Mouse (Mus musculus) CH12.LX (cell line): ENCODE measurements around the gene Psd. TPM values are rescaled to one million over a fixed set of nuclear protein-coding genes. Genes with fewer than 3 reads are reported as not detected.
A peak's percentile ranks its signal among the peaks of the same experiment; 100 is the strongest.

Experiments
- DNase-seq: peaks from one replicate; pipeline ENCODE4 v3.0.0-alpha.2; 2013; ENCODE audit errors: extremely low read depth
- H3K27ac ChIP-seq: 2 replicates; pipeline ENCODE4 v1.5.1; 2012; ENCODE audit warnings: low read depth, mild to moderate bottlenecking, control low read depth, moderate library complexity; ENCODE audit not compliant: insufficient read depth
- H3K27me3 ChIP-seq: replicated peaks from 2 replicates; pipeline ENCODE3; 2012; ENCODE audit warnings: inconsistent platforms
- H3K36me3 ChIP-seq, 2 experiments: replicated peaks in 1 of 2; 2 replicates each; pipeline versions ENCODE3 to v1.6.1; 2012; ENCODE audit warnings: inconsistent platforms in 1 of 2, low read length in 1 of 2, mild to moderate bottlenecking in 1 of 2, mixed read lengths in 1 of 2, moderate library complexity in 1 of 2; ENCODE audit not compliant: control insufficient read depth in 1 of 2, insufficient read depth in 1 of 2
- H3K4me1 ChIP-seq, 2 experiments: 2 replicates each; pipeline ENCODE4 v1.6.1; 2012; ENCODE audit warnings: inconsistent platforms in 1 of 2, moderate library complexity in 1 of 2; ENCODE audit not compliant: insufficient read depth in 2 of 2, control insufficient read depth in 1 of 2
- H3K4me2 ChIP-seq: 2 replicates; pipeline ENCODE4 v1.6.1; 2012; ENCODE audit warnings: low read depth, mild to moderate bottlenecking, control low read depth; ENCODE audit not compliant: poor library complexity, insufficient read depth, severe bottlenecking
- H3K4me3 ChIP-seq, 3 experiments: fragments of 150-350 bp in 1 of 3; sonication (generic) in 1 of 3; replicated peaks in 1 of 3; 2 replicates each; pipeline versions ENCODE3 to v1.5.1; 2011 to 2012; ENCODE audit warnings: low read depth in 2 of 3, low read length in 2 of 3, mild to moderate bottlenecking in 2 of 3, moderate library complexity in 2 of 3, control low read depth in 1 of 3, improper control_type of control experiment in 1 of 3, inconsistent platforms in 1 of 3, mixed read lengths in 1 of 3; ENCODE audit not compliant: poor library complexity in 1 of 3
- H3K79me2 ChIP-seq: replicated peaks from 2 replicates; pipeline ENCODE4 v1.6.1; 2012; ENCODE audit warnings: mild to moderate bottlenecking, moderate library complexity; ENCODE audit not compliant: control insufficient read depth, poor library complexity, insufficient read depth, severe bottlenecking; ENCODE audit errors: extremely low read depth
- H3K9ac ChIP-seq: 2 replicates; pipeline ENCODE4 v1.6.1; 2012; ENCODE audit warnings: low read depth, mild to moderate bottlenecking, control low read depth, moderate library complexity; ENCODE audit not compliant: insufficient read depth
- H3K9me3 ChIP-seq: replicated peaks from 2 replicates; pipeline ENCODE3; 2012; ENCODE audit warnings: low read length, inconsistent platforms, mixed read lengths
- BHLHE40 ChIP-seq: IDR thresholded peaks from 2 replicates; pipeline ENCODE4 v1.6.1; 2011; ENCODE audit warnings: mild to moderate bottlenecking, low read depth, low read length, improper control_type of control experiment
- CHD1 ChIP-seq: IDR thresholded peaks from 2 replicates; pipeline ENCODE4 v1.6.1; 2012; ENCODE audit warnings: low read depth, low read length, improper control_type of control experiment, inconsistent platforms
- CHD2 ChIP-seq: IDR thresholded peaks from 2 replicates; pipeline ENCODE4 v1.6.1; 2011; ENCODE audit warnings: low read length, improper control_type of control experiment
- CTCF ChIP-seq, 2 experiments: IDR thresholded peaks in 1 of 2; conservative IDR thresholded peaks in 1 of 2; 2 replicates each; pipeline ENCODE4 v1.5.1; 2011 to 2012; ENCODE audit warnings: low read depth in 2 of 2, low read length in 2 of 2, improper control_type of control experiment in 1 of 2, inconsistent platforms in 1 of 2, mild to moderate bottlenecking in 1 of 2, moderate library complexity in 1 of 2
- E2F4 ChIP-seq: IDR thresholded peaks from 2 replicates; pipeline ENCODE4 v1.6.1; 2011; ENCODE audit warnings: low read depth, low read length, improper control_type of control experiment; ENCODE audit not compliant: insufficient replicate concordance
- ELF1 ChIP-seq: IDR thresholded peaks from 2 replicates; pipeline ENCODE4 v1.6.1; 2014; ENCODE audit warnings: low read depth, mild to moderate bottlenecking, inconsistent platforms, low read length, improper control_type of control experiment
- EP300 ChIP-seq: IDR thresholded peaks from 2 replicates; pipeline ENCODE4 v1.6.1; 2011; ENCODE audit warnings: low read length, improper control_type of control experiment
- ETS1 ChIP-seq: conservative IDR thresholded peaks from 2 replicates; pipeline ENCODE4 v1.6.1; 2012; ENCODE audit warnings: low read depth, mild to moderate bottlenecking, inconsistent platforms, low read length, improper control_type of control experiment, moderate library complexity
- GABPA ChIP-seq: IDR thresholded peaks from 2 replicates; pipeline ENCODE4 v1.6.1; 2012; ENCODE audit warnings: low read depth, low read length, improper control_type of control experiment, inconsistent platforms; ENCODE audit not compliant: insufficient replicate concordance
- HCFC1 ChIP-seq: IDR thresholded peaks from 2 replicates; pipeline ENCODE4 v1.6.1; 2012; ENCODE audit warnings: low read depth, mild to moderate bottlenecking, inconsistent platforms, low read length, improper control_type of control experiment
- IRF4 ChIP-seq: IDR thresholded peaks from 2 replicates; pipeline ENCODE4 v1.6.1; 2014; ENCODE audit warnings: low read depth, mild to moderate bottlenecking, inconsistent platforms, low read length, improper control_type of control experiment
- JUN ChIP-seq: IDR thresholded peaks from 2 replicates; pipeline ENCODE4 v1.6.1; 2011; ENCODE audit warnings: low read depth, mild to moderate bottlenecking, low read length, improper control_type of control experiment, moderate library complexity; ENCODE audit not compliant: insufficient read depth
- JUND ChIP-seq: conservative IDR thresholded peaks from 2 replicates; pipeline ENCODE4 v1.6.1; 2011; ENCODE audit warnings: low read depth, low read length, improper control_type of control experiment
- KAT2A ChIP-seq: IDR thresholded peaks from 2 replicates; pipeline ENCODE4 v1.6.1; 2012; ENCODE audit warnings: low read length, improper control_type of control experiment, inconsistent platforms; ENCODE audit not compliant: insufficient replicate concordance
- MAFK ChIP-seq: IDR thresholded peaks from 2 replicates; pipeline ENCODE4 v1.6.1; 2011; ENCODE audit warnings: low read length, improper control_type of control experiment; ENCODE audit not compliant: insufficient replicate concordance
- MAX ChIP-seq: IDR thresholded peaks from 2 replicates; pipeline ENCODE4 v1.6.1; 2011; ENCODE audit warnings: low read length, improper control_type of control experiment
- MAZ ChIP-seq: IDR thresholded peaks from 2 replicates; pipeline ENCODE4 v1.6.1; 2012; ENCODE audit warnings: low read depth, mild to moderate bottlenecking, inconsistent platforms, low read length, improper control_type of control experiment, moderate library complexity
- MEF2A ChIP-seq: IDR thresholded peaks from 2 replicates; pipeline ENCODE4 v1.6.1; 2014; ENCODE audit warnings: low read depth, mild to moderate bottlenecking, inconsistent platforms, low read length, improper control_type of control experiment, borderline replicate concordance
- MXI1 ChIP-seq: IDR thresholded peaks from 2 replicates; pipeline ENCODE4 v1.6.1; 2011; ENCODE audit warnings: mild to moderate bottlenecking, low read depth, low read length, improper control_type of control experiment
- MYC ChIP-seq: IDR thresholded peaks from 2 replicates; pipeline ENCODE4 v1.6.1; 2011; ENCODE audit warnings: low read depth, mild to moderate bottlenecking, improper control_type of control experiment, low read length
- NELFE ChIP-seq: IDR thresholded peaks from 2 replicates; pipeline ENCODE4 v1.6.1; 2011; ENCODE audit warnings: low read depth, low read length, improper control_type of control experiment
- NRF1 ChIP-seq: IDR thresholded peaks from 2 replicates; pipeline ENCODE4 v1.6.1; 2014; ENCODE audit warnings: low read depth, mild to moderate bottlenecking, inconsistent platforms, low read length, improper control_type of control experiment, moderate library complexity
- PAX5 ChIP-seq: IDR thresholded peaks from 2 replicates; pipeline ENCODE4 v1.6.1; 2012; ENCODE audit warnings: low read length, inconsistent platforms, mixed read lengths
- POLR2A ChIP-seq: IDR thresholded peaks from 2 replicates; pipeline ENCODE4 v1.6.1; 2011; ENCODE audit warnings: low read depth, mild to moderate bottlenecking, improper control_type of control experiment, low read length
- POLR2AphosphoS2 ChIP-seq: IDR thresholded peaks from 2 replicates; pipeline ENCODE4 v1.6.1; 2011; ENCODE audit warnings: low read depth, low read length, improper control_type of control experiment
- RAD21 ChIP-seq: IDR thresholded peaks from 2 replicates; pipeline ENCODE4 v1.6.1; 2011; ENCODE audit warnings: low read depth, mild to moderate bottlenecking, low read length, improper control_type of control experiment, moderate library complexity
- RCOR1 ChIP-seq: conservative IDR thresholded peaks from 2 replicates; pipeline ENCODE4 v1.6.1; 2012; ENCODE audit warnings: low read depth, mild to moderate bottlenecking, inconsistent platforms, low read length, improper control_type of control experiment
- SIN3A ChIP-seq: IDR thresholded peaks from 2 replicates; pipeline ENCODE4 v1.6.1; 2012; ENCODE audit warnings: low read length, improper control_type of control experiment, inconsistent platforms
- SMC3 ChIP-seq: IDR thresholded peaks from 2 replicates; pipeline ENCODE4 v1.6.1; 2011; ENCODE audit warnings: low read depth, low read length, improper control_type of control experiment
- TBP ChIP-seq: conservative IDR thresholded peaks from 2 replicates; pipeline ENCODE4 v1.6.1; 2011; ENCODE audit warnings: low read depth, low read length, improper control_type of control experiment
- TCF12 ChIP-seq: IDR thresholded peaks from 2 replicates; pipeline ENCODE4 v1.6.1; 2014; ENCODE audit warnings: low read depth, mild to moderate bottlenecking, inconsistent platforms, low read length, improper control_type of control experiment
- UBTF ChIP-seq: IDR thresholded peaks from 2 replicates; pipeline ENCODE4 v1.6.1; 2012; ENCODE audit warnings: low read depth, mild to moderate bottlenecking, inconsistent platforms, low read length, improper control_type of control experiment, moderate library complexity
- USF1 ChIP-seq: IDR thresholded peaks from 2 replicates; pipeline ENCODE4 v1.6.1; 2014; ENCODE audit warnings: low read depth, mild to moderate bottlenecking, inconsistent platforms, low read length, improper control_type of control experiment
- USF2 ChIP-seq: conservative IDR thresholded peaks from 2 replicates; pipeline ENCODE4 v1.6.1; 2011; ENCODE audit warnings: low read depth, low read length, improper control_type of control experiment
- ZC3H11A ChIP-seq: IDR thresholded peaks from 2 replicates; pipeline ENCODE4 v1.6.1; 2012; ENCODE audit warnings: low read depth, mild to moderate bottlenecking, inconsistent platforms, low read length, improper control_type of control experiment
- ZKSCAN1 ChIP-seq: IDR thresholded peaks from 2 replicates; pipeline ENCODE4 v1.6.1; 2012; ENCODE audit warnings: low read depth, inconsistent platforms, low read length, improper control_type of control experiment, borderline replicate concordance
- ZMIZ1 ChIP-seq: IDR thresholded peaks from 2 replicates; pipeline ENCODE4 v1.6.1; 2012; ENCODE audit warnings: low read depth, mild to moderate bottlenecking, inconsistent platforms, low read length, improper control_type of control experiment
- ZNF384 ChIP-seq: IDR thresholded peaks from 2 replicates; pipeline ENCODE4 v1.6.1; 2012; ENCODE audit warnings: low read depth, low read length, improper control_type of control experiment, inconsistent platforms
- dilution Hi-C: fragments of 300-500 bp; cut with MboI; formaldehyde crosslinking; loops from 2 replicates; pipeline ENCODE4 v1.14.3; 2020; ENCODE audit warnings: low sequenced_read_pairs; ENCODE audit not compliant: extremely low pct_unique_long_range_greater_than_20kb, extremely low pct_ligation_motif_present
- in situ Hi-C: fragments of 300-500 bp; cut with MboI; formaldehyde crosslinking; loops from 3 replicates; pipeline ENCODE4 v1.14.3; 2019; ENCODE audit warnings: low sequenced_read_pairs, low pct_ligation_motif_present, low pct_unique_long_range_greater_than_20kb, mixed read lengths
- polyA plus RNA-seq: library from polyadenylated mRNA; unstranded; fragments of >175 nt; gene quantifications from 2 replicates; pipeline ENCODE4 v1.2.1, GENCODE M21; 2012; ENCODE audit warnings: low read depth; ENCODE audit not compliant: insufficient read length
- total RNA-seq, 2 experiments: library from RNA; depleted of rRNA; stranded (reverse); fragments of 300-350 nt in 1 of 2; fragments of >200 nt in 1 of 2; gene quantifications; 2 replicates each; pipeline ENCODE4 v1.2.3; 2012 to 2014

The Psd gene
- total and polyA plus RNA-seq, 3 experiments: 0.70 to 20.1 (median 2.2) TPM

DNA sequence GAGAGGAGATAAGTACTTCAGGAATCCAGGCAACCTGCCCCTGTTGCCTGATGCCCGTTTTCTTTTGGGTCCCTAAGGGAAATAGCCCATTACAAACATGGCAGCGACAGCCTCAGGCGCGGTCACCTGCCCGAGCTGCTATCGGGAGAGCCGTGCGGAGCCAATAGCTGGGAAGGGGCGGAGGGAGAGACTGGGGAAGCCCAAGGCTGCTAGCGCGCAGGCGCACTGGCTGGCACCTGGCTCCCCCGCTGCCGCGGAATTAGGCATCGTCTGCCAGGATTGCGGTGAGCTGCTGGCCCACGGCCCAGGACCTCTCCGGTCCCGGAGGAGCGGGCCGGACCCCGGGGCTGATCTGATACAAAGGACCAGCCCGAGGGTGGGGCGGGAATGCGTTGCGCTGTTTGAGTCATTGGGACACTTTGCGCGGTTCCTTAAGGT is 29.8 kb upstream of the Psd start:
- TF ChIP-seq ZC3H11A: no peak
- TF ChIP-seq MYC: peak; percentile 28; the same call in 1 of the 2 replicates
- TF ChIP-seq KAT2A: peak; percentile 77; the same call in 1 of the 2 replicates
- TF ChIP-seq CHD2: peak; percentile 95
- peak; percentile 66; the same call in 1 of the 2 replicates for TF ChIP-seq MAZ
- peak; percentile 72 for TF ChIP-seq USF2
- TF ChIP-seq ETS1: no peak
- TF ChIP-seq CTCF (conservative IDR thresholded peaks at IDR 0.05 in 1 of 2, IDR thresholded peaks at IDR 0.05 in 1 of 2; ENCODE audit: low read depth in 2 of 2, low read length in 2 of 2): no peak
- peak; percentile 80 for TF ChIP-seq NELFE
- TF ChIP-seq MAFK: no peak
- no peak for TF ChIP-seq EP300
- TF ChIP-seq ELF1: peak; percentile 70
- no peak for TF ChIP-seq SMC3
- TF ChIP-seq GABPA: no peak; the same call in 1 of the 2 replicates
- peak; percentile 46; the same call in 1 of the 2 replicates for TF ChIP-seq MAX
- TF ChIP-seq ZNF384: no peak
- TF ChIP-seq PAX5: no peak
- no peak for TF ChIP-seq ZKSCAN1
- peak; percentile 96 for TF ChIP-seq HCFC1
- no peak for TF ChIP-seq UBTF
- TF ChIP-seq IRF4: peak; percentile 39; the same call in 1 of the 2 replicates
- TF ChIP-seq SIN3A: no peak
- no peak for TF ChIP-seq CHD1
- peak; percentile 85 for TF ChIP-seq BHLHE40
- TF ChIP-seq POLR2A: peak; percentile 75
- TF ChIP-seq RAD21: no peak
- TF ChIP-seq JUND: no peak
- TF ChIP-seq E2F4: no peak
- peak; percentile 71 for TF ChIP-seq TCF12
- TF ChIP-seq USF1: peak; percentile 89
- peak; percentile 29; the same call in 1 of the 2 replicates for TF ChIP-seq MEF2A
- TF ChIP-seq JUN: no peak
- peak; percentile 93 for TF ChIP-seq NRF1
- TF ChIP-seq POLR2AphosphoS2: no peak
- TF ChIP-seq MXI1: no peak; the same call in 1 of the 2 replicates
- TF ChIP-seq TBP: 0 out of 2 replicates have a peak, but pooled peaks have one; percentile 48
- no peak; the same call in 1 of the 2 replicates for TF ChIP-seq RCOR1
- peak; percentile 71; the same call in 1 of the 2 replicates for TF ChIP-seq ZMIZ1
- dilution Hi-C loops (no loop called here), in situ Hi-C loops (loop anchor here (5.0 kb wide), 1 partner anchor 36 kb away; no protein-coding TSS in a partner anchor)
- no peaks in the 10 kb centered on the region for H3K27me3 ChIP-seq
- H3K79me2 ChIP-seq: no peaks in the 10 kb centered on the region
- H3K9me3 ChIP-seq: no peaks in the 10 kb centered on the region
- peaks cover 3 to 19% of the 10 kb centered on the region in 2 experiments; a peak in 3 of 4 replicates for H3K4me1 ChIP-seq
- DNase-seq: peak; percentile 91
- peak overlapping the region; percentile 69 for H3K9ac ChIP-seq
- peaks cover 0 to 11% of the 10 kb centered on the region in 2 experiments for H3K36me3 ChIP-seq
- H3K4me3 ChIP-seq: peak overlapping the region; percentile 49 to 63 (median 60)
- H3K27ac ChIP-seq: no peak overlapping the region
- peak overlapping the region; percentile 85 for H3K4me2 ChIP-seq
